Mouse (Mus musculus) kidney, postnatal 0 days (tissue): ENCODE results near the gene Fnip2. TPM values are rescaled to one million over a fixed set of nuclear protein-coding genes. Genes with fewer than 3 reads are reported as not detected.
A peak's percentile ranks its signal among the peaks of the same experiment; 100 is the strongest.

Experiments used
- ATAC-seq: fragments of 200-750 bp; cut with Nextera tagmentation; replicated peaks from 2 replicates; pipeline ENCODE4 v1.8.0; 2017; ENCODE audit warnings: low read depth, moderate number of reproducible peaks, moderate TSS enrichment, moderate library complexity; ENCODE audit not compliant: low FRiP score
- DNase-seq: peaks from one replicate; pipeline ENCODE4 v3.0.0-alpha.2; 2016; ENCODE audit warnings: low spot score
- H3K27ac ChIP-seq: fragments of 300-500 bp; sonication (generic); 2 replicates; pipeline ENCODE4 v1.5.1; 2014; ENCODE audit warnings: mild to moderate bottlenecking
- H3K27me3 ChIP-seq: fragments of 300-500 bp; sonication (generic); 2 replicates; pipeline ENCODE4 v1.6.1; 2014; ENCODE audit warnings: low read length, mixed read lengths; ENCODE audit not compliant: insufficient read depth
- H3K36me3 ChIP-seq: fragments of 300-500 bp; sonication (generic); 2 replicates; pipeline ENCODE4 v1.6.1; 2014; ENCODE audit warnings: low read length, mixed read lengths; ENCODE audit not compliant: insufficient read depth
- H3K4me1 ChIP-seq: fragments of 300-500 bp; sonication (generic); replicated peaks from 2 replicates; pipeline ENCODE4 v1.6.1; 2014; ENCODE audit warnings: antibody characterized with exemption, low read length, mixed read lengths; ENCODE audit not compliant: insufficient read depth
- H3K4me2 ChIP-seq: fragments of 300-500 bp; sonication (generic); 2 replicates; pipeline ENCODE4 v1.6.1; 2014; ENCODE audit warnings: mild to moderate bottlenecking, low read length, moderate library complexity, mixed read lengths
- H3K4me3 ChIP-seq: fragments of 300-500 bp; sonication (generic); replicated peaks from 2 replicates; pipeline ENCODE4 v1.5.1; 2014; ENCODE audit warnings: low read depth, low read length
- H3K9ac ChIP-seq: fragments of 300-500 bp; sonication (generic); 2 replicates; pipeline ENCODE4 v1.6.1; 2014; ENCODE audit warnings: low read depth, low read length
- H3K9me3 ChIP-seq: fragments of 300-500 bp; sonication (generic); replicated peaks from 2 replicates; pipeline ENCODE4 v1.6.1; 2016; ENCODE audit warnings: low read length, inconsistent platforms, mixed read lengths
- CTCF ChIP-seq: IDR thresholded peaks from 2 replicates; pipeline ENCODE4 v1.5.1; 2016; ENCODE audit warnings: antibody characterized with exemption, low read depth, mild to moderate bottlenecking, moderate library complexity
- WGBS: fragments of 180-500 bp; shearing (Covaris S2); extraction: QIAGEN DNeasy Blood & Tissue Kit; methylation state at CpG from one replicate; pipeline ENCODE4 v1.1.7; 2014; 5-methylcytosine and 5-hydroxymethylcytosine counted together
- polyA plus RNA-seq: library from polyadenylated mRNA; unstranded; fragments of >200 nt; fragmentation: Nextera tagmentation; extraction: Ambion mirVana; gene quantifications from 2 replicates; pipeline ENCODE4 v1.2.1, GENCODE M21; 2015

The Fnip2 gene
- polyA plus RNA-seq, 1 experiment from 2014 or later, result 4.4 TPM

- Histone ChIP-seq H3K9ac (no peak overlapping the region), H3K27ac (no peak overlapping the region), H3K36me3 (no peaks in the 10 kb centered on the region), H3K4me1 (no peaks in the 10 kb centered on the region), H3K4me2 (no peak overlapping the region), H3K4me3 (no peak overlapping the region), H3K9me3 (no peaks in the 10 kb centered on the region), H3K27me3 (no peaks in the 10 kb centered on the region)
- 5% methylated on average over 6 of the region's 6 CpGs for WGBS
- ATAC-seq (peak; percentile 79), DNase-seq (peak; percentile 95)
- TF ChIP-seq CTCF, result peak; percentile 99
These were observed 19.2 kb upstream of the Fnip2 start for GRCm38 (mm10) chr3:79586804-79587203.

GRCm38 (mm10) chr3:79579891-79580575 lies 12.4 kb upstream of the Fnip2 start:
- H3K36me3 ChIP-seq, result no peaks in the 10 kb centered on the region
- no peaks in the 10 kb centered on the region for H3K9me3 ChIP-seq
- H3K9ac ChIP-seq, result no peak overlapping the region
- TF ChIP-seq CTCF, result no peak
- no peak for DNase-seq
- H3K4me1 ChIP-seq, result no peaks in the 10 kb centered on the region
- H3K27ac ChIP-seq, result no peak overlapping the region
- H3K4me3 ChIP-seq, result no peak overlapping the region
- 62% methylated on average over 5 of the region's 5 CpGs for WGBS
- H3K4me2 ChIP-seq, result no peak overlapping the region
- H3K27me3 ChIP-seq, result no peaks in the 10 kb centered on the region
- no peak for ATAC-seq

- no peak for DNase-seq
- H3K4me2 ChIP-seq, result no peak overlapping the region
- H3K9ac ChIP-seq, result no peak overlapping the region
- no peaks in the 10 kb centered on the region for H3K36me3 ChIP-seq
- H3K4me1 ChIP-seq, result no peaks in the 10 kb centered on the region
- 0 out of 2 replicates have a peak, but pooled peaks have one; percentile 49 for ATAC-seq
- H3K9me3 ChIP-seq, result no peaks in the 10 kb centered on the region
- H3K4me3 ChIP-seq, result no peak overlapping the region
- 45% methylated on average over 6 of the region's 6 CpGs for WGBS
- no peak for TF ChIP-seq CTCF
- H3K27ac ChIP-seq, result no peak overlapping the region
- no peaks in the 10 kb centered on the region for H3K27me3 ChIP-seq
These were observed 10.6 kb upstream of the Fnip2 start for GRCm38 (mm10) chr3:79578164-79578563.

- no peak for TF ChIP-seq CTCF
- H3K4me1 ChIP-seq, result no peaks in the 10 kb centered on the region
- no peak overlapping the region for H3K4me2 ChIP-seq
- ATAC-seq (no peak), DNase-seq (no peak)
- no peaks in the 10 kb centered on the region for H3K27me3 ChIP-seq
- WGBS, result 82% methylated on average over 6 of the region's 6 CpGs
- H3K9me3 ChIP-seq, result no peaks in the 10 kb centered on the region
- H3K9ac ChIP-seq, result no peak overlapping the region
- H3K4me3 ChIP-seq, result no peak overlapping the region
- no peaks in the 10 kb centered on the region for H3K36me3 ChIP-seq
- no peak overlapping the region for H3K27ac ChIP-seq
These were observed 10.0 kb upstream of the Fnip2 start for GRCm38 (mm10) chr3:79577606-79578005.

GRCm38 (mm10) chr3:79576865-79577264 lies 9.3 kb upstream of the Fnip2 start:
- Histone ChIP-seq H3K27ac (0 out of 2 replicates have a peak overlapping the region, but pooled peaks have one; percentile 44), H3K4me3 (no peak overlapping the region), H3K4me2 (peak overlapping the region; percentile 36), H3K9me3 (no peaks in the 10 kb centered on the region), H3K4me1 (no peaks in the 10 kb centered on the region), H3K9ac (no peak overlapping the region), H3K36me3 (no peaks in the 10 kb centered on the region), H3K27me3 (no peaks in the 10 kb centered on the region)
- 13% methylated on average over 5 of the region's 5 CpGs for WGBS
- DNase-seq (peak; percentile 72), ATAC-seq (peak; percentile 52)
- TF ChIP-seq CTCF, result no peak

- H3K4me2 ChIP-seq, result peak overlapping the region; percentile 36
These were observed 8.8 kb upstream of the Fnip2 start for GRCm38 (mm10) chr3:79576468-79576816.

More at GRCm38 (mm10) chr3:79576468-79576816, 8.8 kb upstream of the Fnip2 start:
- no peak for DNase-seq
- Histone ChIP-seq H3K4me1 (no peaks in the 10 kb centered on the region), H3K27ac (0 out of 2 replicates have a peak overlapping the region, but pooled peaks have one; percentile 44), H3K27me3 (no peaks in the 10 kb centered on the region), H3K9ac (no peak overlapping the region), H3K36me3 (no peaks in the 10 kb centered on the region), H3K4me3 (no peak overlapping the region), H3K9me3 (no peaks in the 10 kb centered on the region)
- WGBS, result 4% methylated on average over 3 of the region's 3 CpGs
- peak; percentile 61 for ATAC-seq
- no peak for TF ChIP-seq CTCF
